Mouse (Mus musculus): Measurements from ENCODE around the gene Psenen. TPM values are rescaled to one million over a fixed set of nuclear protein-coding genes. Genes with fewer than 3 reads are reported as not detected.

Gene Psenen
- 179 and 205 TPM in 2 replicates for polyA plus RNA-seq (2015; fragmentation: Nextera tagmentation; extraction: Ambion mirVana)

DNA sequence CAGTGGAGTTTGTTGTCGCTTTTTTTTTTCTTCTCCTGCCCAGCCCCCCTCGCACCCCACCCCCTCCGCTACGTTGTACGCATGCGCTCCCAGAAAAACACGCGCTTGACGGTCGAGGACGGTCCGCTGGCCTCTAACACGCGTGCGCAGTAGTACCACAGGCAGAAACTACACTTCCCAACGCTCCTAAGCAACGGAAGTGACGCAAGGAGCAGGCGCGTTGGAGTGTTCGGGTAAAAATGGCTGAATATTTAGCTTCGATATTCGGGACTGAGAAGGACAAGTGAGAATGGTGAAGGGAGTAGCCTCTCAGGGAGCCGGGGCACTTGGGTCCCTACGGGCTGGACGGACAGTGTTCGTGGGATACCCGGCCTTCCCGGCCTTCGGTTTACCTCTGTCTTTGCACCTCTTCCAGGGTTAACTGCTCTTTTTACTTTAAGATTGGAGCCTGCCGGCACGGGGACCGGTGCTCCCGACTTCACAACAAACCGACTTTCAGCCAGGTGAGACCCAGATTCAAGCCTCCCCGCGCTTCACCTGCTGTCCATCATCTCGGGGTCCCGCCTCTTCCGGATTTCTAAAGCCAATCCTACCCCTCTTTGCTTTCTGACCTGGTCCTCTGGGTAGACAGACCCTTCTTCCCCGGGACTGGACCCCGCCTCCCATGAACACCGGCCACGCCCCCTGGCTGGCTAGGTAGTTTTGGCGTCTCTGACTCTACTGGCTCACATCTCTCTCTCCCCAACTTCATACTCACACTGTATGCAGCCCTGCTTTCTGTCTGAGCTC, at the start of gene Psenen, which contains the start of the genes U2af1l4 and Gm49396:
TSS of gene Psenen (minus strand) at position 511 of the 789 bp plus-strand sequence.
TSS of gene U2af1l4 (plus strand) at position 185 of the 789 bp plus-strand sequence.
TSS of gene Gm49396 (plus strand) at position 228 of the 789 bp plus-strand sequence.

DNA sequence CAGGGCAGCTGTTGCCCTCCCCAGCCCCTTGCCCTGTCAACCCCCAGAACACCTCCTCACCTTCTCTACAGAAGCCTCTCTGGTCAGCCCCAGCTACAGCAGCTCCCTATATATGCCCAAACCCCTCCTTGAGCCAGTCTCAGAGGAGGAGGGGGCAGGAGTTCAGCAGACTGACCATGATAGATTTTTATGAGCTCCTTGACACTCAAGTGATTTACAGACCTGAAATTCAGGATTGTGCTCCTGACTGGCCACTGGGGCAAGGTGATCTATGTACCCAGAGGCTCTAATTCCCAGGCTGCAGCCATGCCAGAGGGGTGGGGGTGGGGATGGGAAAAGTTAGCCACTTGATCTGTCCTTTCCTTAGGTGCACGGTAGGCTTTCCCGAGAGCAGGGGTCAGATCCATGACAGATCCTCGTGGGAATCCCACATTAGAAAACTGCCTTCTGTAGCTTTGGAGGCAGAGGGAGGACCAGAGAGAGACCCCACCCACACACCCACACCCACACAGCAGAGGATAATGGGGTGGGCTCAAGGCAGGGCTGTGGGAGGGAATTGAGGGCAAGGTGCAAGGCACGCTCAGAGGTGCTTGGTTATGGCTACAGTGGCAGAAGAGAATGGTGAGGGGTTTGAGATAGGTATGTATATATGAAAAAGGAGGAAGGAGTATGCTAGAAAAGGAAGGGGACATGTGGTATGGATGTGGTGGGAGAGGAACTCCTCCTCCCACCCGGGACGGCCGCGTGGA, 49.4 kb upstream of the Psenen start, which contains the start of gene Upk1a:
TSS of gene Upk1a (minus strand) at position 194 of the 749 bp plus-strand sequence.

DNA sequence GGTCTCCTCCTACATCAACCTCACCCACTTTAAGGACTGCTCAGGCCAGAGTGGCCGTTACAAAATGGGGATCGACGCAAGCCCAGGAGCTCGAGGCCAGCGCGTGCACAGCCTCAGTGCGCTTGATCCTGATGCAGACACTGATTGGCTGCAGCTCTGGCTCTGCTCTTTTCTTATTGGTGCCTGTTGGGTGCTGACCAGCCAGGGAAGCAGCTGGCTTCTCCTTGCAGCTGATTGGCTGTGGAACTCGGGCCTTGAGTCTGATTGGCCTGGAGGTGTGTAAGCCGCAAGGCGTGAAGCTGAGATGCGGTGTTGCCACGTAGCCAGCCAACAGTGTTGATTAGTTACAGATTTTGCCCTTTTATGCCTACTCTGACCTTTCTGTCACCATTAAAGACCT, 35.4 kb upstream of the Psenen start, which contains the start of gene Zbtb32:
TSS of gene Zbtb32 (minus strand) at position 124 of the 400 bp plus-strand sequence.

DNA sequence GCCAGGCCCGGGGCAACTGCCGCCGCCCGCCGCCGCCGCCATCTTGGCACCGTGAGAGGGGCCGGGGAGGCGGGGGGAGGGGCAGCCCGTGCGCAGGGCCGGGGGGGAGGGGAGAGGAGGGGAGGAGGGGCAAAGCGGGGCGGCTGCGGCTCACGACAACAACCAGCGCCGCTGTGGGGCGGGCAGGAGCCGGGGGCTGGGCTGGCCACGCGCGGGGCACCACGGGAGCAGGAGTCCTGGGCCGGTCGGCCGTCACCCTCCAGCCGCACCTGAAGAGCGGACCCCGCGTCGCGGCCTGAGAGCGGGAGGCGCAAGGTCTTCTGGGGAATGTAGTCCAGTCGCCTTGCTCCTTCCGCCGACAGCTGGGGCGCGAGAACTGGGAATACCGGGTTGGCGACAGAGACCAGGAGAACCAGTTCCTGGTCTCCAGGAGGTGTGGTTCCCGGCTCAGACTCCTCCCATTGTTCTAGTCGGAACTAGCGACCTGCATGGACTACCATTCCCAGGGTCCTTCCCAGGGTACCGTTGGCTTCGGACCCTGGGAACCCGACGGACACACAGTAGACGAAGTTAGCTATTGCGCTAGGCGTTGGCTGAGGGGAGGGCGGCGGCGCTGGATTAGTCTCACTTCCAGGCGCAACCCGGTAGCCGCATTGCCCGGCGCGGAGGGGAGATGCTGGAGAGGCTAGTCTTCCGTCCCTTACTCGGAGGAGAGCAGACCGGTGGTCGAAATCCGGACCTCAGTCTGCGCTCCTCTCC, 25.4 kb upstream of the Psenen start, which contains the start of gene Kmt2b:
TSS of gene Kmt2b (minus strand) at position 51 of the 759 bp plus-strand sequence.

DNA sequence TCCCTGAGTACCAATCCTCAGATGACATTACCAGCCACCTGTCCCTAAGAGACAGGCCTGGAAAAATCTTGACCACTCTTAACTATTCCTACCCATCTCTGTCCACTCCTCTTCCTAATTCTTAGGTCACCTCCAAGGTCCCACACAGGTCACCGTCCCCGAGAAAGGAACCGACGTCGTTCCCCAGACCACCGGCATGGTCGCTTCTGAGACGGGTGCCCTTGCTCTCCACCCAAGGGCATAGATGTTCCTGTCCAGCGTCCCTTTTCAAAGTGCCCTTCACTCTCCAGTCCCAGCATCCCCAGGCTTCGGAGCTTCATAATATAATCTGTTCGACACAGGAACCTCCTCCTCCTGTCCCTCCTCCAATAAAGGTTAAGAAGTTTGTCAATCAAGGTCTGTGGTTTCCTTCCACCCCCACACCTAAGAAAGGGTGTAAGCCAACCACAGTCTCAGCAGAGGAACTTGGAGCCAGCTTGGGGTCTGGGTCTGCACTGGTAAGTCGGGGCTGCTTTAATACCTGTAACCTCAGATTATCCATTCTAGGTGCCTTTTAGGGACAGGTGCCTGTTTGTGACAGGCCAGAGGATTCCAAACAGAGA, 1.6 kb upstream of the Psenen start, which contains the start of gene Igflr1:
TSS of gene Igflr1 (plus strand) at position 458 of the 602 bp plus-strand sequence.

DNA sequence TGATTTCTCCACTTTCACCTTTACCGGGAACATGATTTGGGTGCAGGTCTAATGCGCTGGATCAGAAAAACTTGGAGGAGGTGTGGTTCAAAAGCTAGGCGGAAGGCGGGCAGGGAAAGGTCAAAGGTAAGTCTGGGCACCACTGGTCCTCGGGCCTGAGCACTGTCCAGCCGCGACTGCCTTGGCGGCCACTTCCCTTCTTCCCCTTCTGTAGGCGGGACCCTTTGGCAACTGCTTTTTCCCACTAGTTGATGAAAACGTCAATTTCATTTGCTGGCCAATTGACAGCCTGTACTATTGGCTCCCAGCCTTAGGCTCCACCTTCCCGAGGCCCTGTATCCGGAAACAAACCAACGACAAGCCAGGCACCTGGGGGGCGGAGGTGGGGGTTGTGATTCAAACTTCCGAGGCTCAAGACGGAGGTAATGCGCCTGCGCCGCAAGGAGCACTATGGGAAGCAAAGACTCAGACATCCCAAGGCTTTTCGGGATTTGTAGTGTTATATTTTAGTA, 3.9 kb downstream of the Psenen start, which contains the start of gene Lin37:
TSS of gene Lin37 (minus strand) at position 396 of the 512 bp plus-strand sequence.

DNA sequence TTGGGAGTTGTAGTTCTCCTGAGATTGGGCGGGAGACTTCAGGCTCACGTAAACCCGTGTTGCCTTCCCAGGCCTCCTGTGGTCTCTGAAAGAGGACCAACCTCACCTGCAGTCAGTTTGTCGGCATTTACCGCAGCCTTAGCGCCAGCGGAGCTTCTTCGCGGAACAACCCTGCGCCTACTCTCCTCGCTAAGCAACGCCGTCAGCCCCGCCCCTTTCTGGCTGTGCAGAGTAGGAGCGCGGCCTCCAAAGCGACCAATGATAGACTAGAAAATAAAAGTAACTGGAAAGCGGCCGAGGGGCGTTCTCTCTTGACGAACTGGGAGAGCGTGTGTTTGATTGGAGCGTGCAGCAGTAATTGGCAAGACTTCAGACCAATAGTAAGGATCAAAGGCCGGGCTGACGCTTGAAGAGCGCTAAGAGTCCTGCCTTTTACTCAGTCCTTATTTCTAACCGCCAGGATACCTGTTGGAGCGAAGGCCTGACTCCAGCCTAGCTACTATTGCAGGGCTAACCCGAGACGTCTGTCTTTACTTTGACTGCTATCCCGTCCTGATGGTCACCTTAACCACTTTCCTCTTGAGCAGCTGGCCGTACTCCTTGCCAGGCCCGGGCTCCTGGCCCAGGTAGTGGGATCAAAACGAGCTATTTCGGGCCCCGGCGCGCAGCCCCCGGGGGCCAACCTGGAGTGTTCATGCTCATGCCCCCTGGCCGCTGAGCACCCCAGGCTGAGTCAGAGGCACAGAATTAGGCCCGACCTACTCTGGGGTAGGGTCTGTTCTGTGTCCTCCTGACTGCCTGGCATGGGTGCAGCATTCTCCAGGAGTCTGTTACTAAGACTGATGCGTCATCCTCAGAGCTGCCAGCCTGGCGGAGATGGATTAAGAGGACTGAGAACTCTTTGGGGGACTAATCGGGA, 11.1 kb downstream of the Psenen start, which contains the start of the genes Hspb6 and Proser3:
TSS of gene Hspb6 (plus strand) at position 77 of the 919 bp plus-strand sequence.
TSS of gene Proser3 (minus strand) at position 198 of the 919 bp plus-strand sequence.

DNA sequence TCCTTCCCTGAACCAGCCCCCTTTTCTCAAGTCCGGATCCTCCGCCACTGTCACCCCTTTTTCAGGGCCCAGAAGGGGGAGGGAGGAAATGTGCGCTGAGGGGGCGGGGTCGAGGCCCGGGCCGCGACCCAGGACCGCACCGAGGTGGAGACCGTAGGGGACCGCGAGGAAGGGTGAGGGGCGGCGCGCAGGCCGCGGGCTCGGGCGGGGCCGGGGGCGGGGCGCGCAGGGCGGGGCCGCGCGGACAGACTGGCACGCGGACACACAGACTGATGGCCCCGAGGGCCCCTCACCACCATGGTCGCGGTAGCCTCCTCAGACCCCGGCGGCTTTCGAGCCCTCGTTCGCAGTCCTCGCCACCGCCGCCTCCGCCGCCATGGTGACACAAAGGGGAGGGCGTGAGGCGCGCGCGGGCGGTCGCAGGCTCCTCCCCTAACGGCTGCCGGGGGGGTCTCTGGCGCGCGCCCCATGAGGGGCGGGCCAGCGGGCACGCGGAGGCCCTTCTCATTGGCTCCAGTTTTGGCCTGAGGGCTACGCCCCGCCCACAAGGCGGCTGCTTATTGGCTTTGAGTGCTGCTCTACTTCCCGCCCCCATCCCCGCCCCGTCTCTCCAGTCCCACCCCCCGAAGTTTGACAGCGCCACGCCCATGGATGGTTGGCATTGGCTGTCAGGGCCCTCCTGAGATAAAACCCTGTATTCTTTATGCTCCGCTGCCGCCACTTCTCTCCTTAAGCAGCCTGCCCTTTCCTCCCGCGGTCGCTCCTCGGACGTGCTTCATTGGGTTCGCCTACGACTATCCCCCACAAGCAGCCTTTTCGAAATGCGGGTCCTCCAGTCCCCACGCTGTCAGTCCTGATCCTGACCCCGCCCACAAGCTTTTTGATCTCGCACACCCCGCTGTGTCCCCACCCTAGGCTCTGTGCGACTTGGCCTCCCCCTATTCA, 28.5 kb downstream of the Psenen start, which contains the start of gene Arhgap33:
TSS of gene Arhgap33 (minus strand) at position 428 of the 945 bp plus-strand sequence.

Small RNA genes within 50 kb of the gene (microRNA-seq; reads per million reads assigned to microRNA genes)
- gene Gm38670 (ENCODE audit: borderline replicate concordance, insufficient number of aligned reads) (not detected), gene Mir3569 (ENCODE audit: borderline replicate concordance, insufficient number of aligned reads) (not detected)

Other genes with a start within 250 kb of the Psenen start
- 10.1 and 17.2 TPM in 2 replicates for gene Syne4, start 248.8 kb downstream of the Psenen start, polyA plus RNA-seq (2015; fragmentation: Nextera tagmentation; extraction: Ambion mirVana)
- gene E130208F15Rik, start 241.9 kb downstream of the Psenen start, polyA plus RNA-seq (2015; fragmentation: Nextera tagmentation; extraction: Ambion mirVana) = 1.7 and 4.2 TPM in 2 replicates
- gene Sdhaf1, start 239.7 kb downstream of the Psenen start, polyA plus RNA-seq (2015; fragmentation: Nextera tagmentation; extraction: Ambion mirVana) = 19.9 and 24.4 TPM in 2 replicates
- gene Lrfn3, start 200.9 kb downstream of the Psenen start, polyA plus RNA-seq (2015; fragmentation: Nextera tagmentation; extraction: Ambion mirVana) = 7.0 and 8.6 TPM in 2 replicates
- 130 and 219 TPM in 2 replicates for gene Tyrobp, start 149.9 kb downstream of the Psenen start, polyA plus RNA-seq (2015; fragmentation: Nextera tagmentation; extraction: Ambion mirVana)
- gene Hcst, start 143.8 kb downstream of the Psenen start, polyA plus RNA-seq (2015; fragmentation: Nextera tagmentation; extraction: Ambion mirVana) = 6.9 and 9.5 TPM in 2 replicates
- gene Nfkbid, start 141.9 kb downstream of the Psenen start, polyA plus RNA-seq (2015; fragmentation: Nextera tagmentation; extraction: Ambion mirVana) = 0.88 and 1.7 TPM in 2 replicates
- gene Aplp1, start 118.1 kb downstream of the Psenen start, polyA plus RNA-seq (2015; fragmentation: Nextera tagmentation; extraction: Ambion mirVana) = 66.4 and 132 TPM in 2 replicates
- gene Kirrel2, start 105.9 kb downstream of the Psenen start, polyA plus RNA-seq (2015; fragmentation: Nextera tagmentation; extraction: Ambion mirVana) = not detected in 2 replicates
- gene Nphs1, start 105.3 kb downstream of the Psenen start, polyA plus RNA-seq (2015; fragmentation: Nextera tagmentation; extraction: Ambion mirVana) = 0.10 and 0.17 TPM in 2 replicates
- gene Prodh2, start 70.0 kb downstream of the Psenen start, polyA plus RNA-seq (2015; fragmentation: Nextera tagmentation; extraction: Ambion mirVana) = 3.3 and 7.4 TPM in 2 replicates
- 5.8 and 11.5 TPM in 2 replicates for gene Arhgap33, start 28.6 kb downstream of the Psenen start, polyA plus RNA-seq (2015; fragmentation: Nextera tagmentation; extraction: Ambion mirVana)
- gene Hspb6, start 11.4 kb downstream of the Psenen start, polyA plus RNA-seq (2015; fragmentation: Nextera tagmentation; extraction: Ambion mirVana) = 21.9 and 51.7 TPM in 2 replicates
- 5.8 and 6.8 TPM in 2 replicates for gene Proser3, start 11.3 kb downstream of the Psenen start, polyA plus RNA-seq (2015; fragmentation: Nextera tagmentation; extraction: Ambion mirVana)
- 57.6 and 67.2 TPM in 2 replicates for gene Lin37, start 3.8 kb downstream of the Psenen start, polyA plus RNA-seq (2015; fragmentation: Nextera tagmentation; extraction: Ambion mirVana)
- gene U2af1l4, start 326 bp downstream of the Psenen start, polyA plus RNA-seq (2015; fragmentation: Nextera tagmentation; extraction: Ambion mirVana) = 83.5 and 101 TPM in 2 replicates
- 2.8 and 5.1 TPM in 2 replicates for gene Gm49396, start 283 bp downstream of the Psenen start, polyA plus RNA-seq (2015; fragmentation: Nextera tagmentation; extraction: Ambion mirVana)
- gene Igflr1, start 1.8 kb upstream of the Psenen start, polyA plus RNA-seq (2015; fragmentation: Nextera tagmentation; extraction: Ambion mirVana) = 0.72 and 1.8 TPM in 2 replicates
- 3.7 and 4.5 TPM in 2 replicates for gene Kmt2b, start 25.1 kb upstream of the Psenen start, polyA plus RNA-seq (2015; fragmentation: Nextera tagmentation; extraction: Ambion mirVana)
- gene Zbtb32, start 35.3 kb upstream of the Psenen start, polyA plus RNA-seq (2015; fragmentation: Nextera tagmentation; extraction: Ambion mirVana) = 0.11 and 0.51 TPM in 2 replicates
- 0.55 and 0.79 TPM in 2 replicates for gene Upk1a, start 49.2 kb upstream of the Psenen start, polyA plus RNA-seq (2015; fragmentation: Nextera tagmentation; extraction: Ambion mirVana)
- gene Cox6b1, start 62.5 kb upstream of the Psenen start, polyA plus RNA-seq (2015; fragmentation: Nextera tagmentation; extraction: Ambion mirVana) = 1,273 and 1,293 TPM in 2 replicates
- not detected in 2 replicates for gene Etv2, start 72.2 kb upstream of the Psenen start, polyA plus RNA-seq (2015; fragmentation: Nextera tagmentation; extraction: Ambion mirVana)
- gene Rbm42, start 86.7 kb upstream of the Psenen start, polyA plus RNA-seq (2015; fragmentation: Nextera tagmentation; extraction: Ambion mirVana) = 83.9 and 102 TPM in 2 replicates
- 14.3 and 19.0 TPM in 2 replicates for gene Haus5, start 101.4 kb upstream of the Psenen start, polyA plus RNA-seq (2015; fragmentation: Nextera tagmentation; extraction: Ambion mirVana)
- not detected in 2 replicates for gene Pmis2, start 108.0 kb upstream of the Psenen start, polyA plus RNA-seq (2015; fragmentation: Nextera tagmentation; extraction: Ambion mirVana)
- gene 2200002J24Rik, start 135.3 kb upstream of the Psenen start, polyA plus RNA-seq (2015; fragmentation: Nextera tagmentation; extraction: Ambion mirVana) = 10.8 and 14.4 TPM in 2 replicates
- 2.5 and 2.7 TPM in 2 replicates for gene Atp4a, start 148.6 kb upstream of the Psenen start, polyA plus RNA-seq (2015; fragmentation: Nextera tagmentation; extraction: Ambion mirVana)
- 231 and 307 TPM in 2 replicates for gene Tmem147, start 165.9 kb upstream of the Psenen start, polyA plus RNA-seq (2015; fragmentation: Nextera tagmentation; extraction: Ambion mirVana)
- gene Gapdhs, start 180.1 kb upstream of the Psenen start, polyA plus RNA-seq (2015; fragmentation: Nextera tagmentation; extraction: Ambion mirVana) = 0.11 and 0.35 TPM in 2 replicates
- 16.2 and 29.7 TPM in 2 replicates for gene Sbsn, start 187.8 kb upstream of the Psenen start, polyA plus RNA-seq (2015; fragmentation: Nextera tagmentation; extraction: Ambion mirVana)
- 49.0 and 57.0 TPM in 2 replicates for gene Dmkn, start 200.1 kb upstream of the Psenen start, polyA plus RNA-seq (2015; fragmentation: Nextera tagmentation; extraction: Ambion mirVana)
- 32.6 and 84.5 TPM in 2 replicates for gene Krtdap, start 224.3 kb upstream of the Psenen start, polyA plus RNA-seq (2015; fragmentation: Nextera tagmentation; extraction: Ambion mirVana)

Measured in adrenal gland, postnatal 0 days (tissue).